Mouse (Mus musculus): ENCODE data around the gene Hk1. TPM values are rescaled to one million over a fixed set of nuclear protein-coding genes. Genes with fewer than 3 reads are reported as not detected.
A peak's percentile ranks its signal among the peaks of the same experiment; 100 is the strongest.
"Not testable (repeated sequence)": the region's sequence is repeated elsewhere in the genome, so short reads cannot be mapped to it uniquely, and the experiment has no call there.

Gene Hk1
- polyA plus RNA-seq, 1 experiment from 2014 or later: 97.0 TPM

DNA sequence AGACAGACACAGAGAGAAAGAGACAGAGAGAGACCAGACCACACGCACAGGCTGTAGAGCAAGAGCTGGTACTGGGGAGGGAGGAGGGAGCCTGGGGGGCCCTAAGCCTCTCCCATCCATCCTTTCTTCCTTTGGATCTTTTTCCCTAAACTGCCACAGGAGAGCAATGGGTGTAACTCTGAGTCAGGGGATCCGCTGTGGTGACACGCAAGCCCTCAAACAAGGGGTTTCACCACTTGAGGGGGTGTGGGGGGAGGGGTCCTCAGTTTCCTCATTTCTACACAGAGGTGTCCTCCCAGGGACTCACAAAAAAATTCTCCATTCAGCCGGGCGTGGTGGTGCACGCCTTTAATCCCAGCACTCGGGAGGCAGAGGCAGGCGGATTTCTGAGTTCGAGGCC is 48.4 kb downstream of the Hk1 start:
- Histone ChIP-seq H3K9ac (ENCODE audit: low read depth, low read length) (peak overlapping the region; percentile 28; the same call in 1 of the 2 replicates), H3K36me3 (ENCODE audit: control insufficient read depth, insufficient read depth, low read length) (no peaks in the 10 kb centered on the region), H3K4me2 (peak overlapping the region; percentile 6; the same call in 1 of the 2 replicates), H3K4me1 (ENCODE audit: control insufficient read depth, insufficient read depth, low read length) (peaks cover 88% of the 10 kb centered on the region), H3K4me3 (ENCODE audit: low read depth, low read length) (no peak overlapping the region), H3K27me3 (ENCODE audit: control insufficient read depth, insufficient read depth, low read length) (no peaks in the 10 kb centered on the region), H3K27ac (ENCODE audit: low read depth, low read length) (peak overlapping the region; percentile 91), H3K9me3 (replicated peaks; ENCODE audit: control insufficient read depth, low read length) (no peaks in the 10 kb centered on the region)
- WGBS (ENCODE audit: insufficient replicate concordance): 91% methylated on average over 8 of the region's 9 CpGs
- no peak for ATAC-seq (replicated peaks; ENCODE audit: insufficient number of reproducible peaks, low FRiP score, low TSS enrichment)

DNA sequence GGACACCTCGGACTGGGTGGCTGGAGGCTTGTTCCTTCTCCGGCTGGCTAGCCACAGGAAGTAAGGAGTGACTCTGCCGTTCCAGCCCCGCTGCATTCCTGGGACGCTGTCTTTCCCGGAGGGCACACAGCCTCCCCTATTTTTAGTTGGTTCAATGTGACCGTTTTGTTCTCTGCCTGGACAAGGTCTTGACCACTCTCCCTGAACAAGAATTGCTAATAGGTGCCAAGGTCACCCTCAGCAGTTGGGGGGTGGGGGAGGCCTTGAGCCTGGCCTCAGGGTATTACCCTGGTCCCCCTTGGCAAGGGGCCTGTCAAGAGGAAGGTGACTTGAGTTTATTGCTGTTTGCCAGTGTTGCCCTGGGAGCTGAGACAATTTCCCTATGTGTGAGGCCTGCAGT is 49.9 kb downstream of the Hk1 start:
- Histone ChIP-seq H3K4me3 (ENCODE audit: low read depth, low read length) (no peak overlapping the region), H3K9ac (ENCODE audit: low read depth, low read length) (peak overlapping the region; percentile 50; the same call in 1 of the 2 replicates), H3K4me1 (ENCODE audit: control insufficient read depth, insufficient read depth, low read length) (peaks cover 79% of the 10 kb centered on the region), H3K27me3 (ENCODE audit: control insufficient read depth, insufficient read depth, low read length) (no peaks in the 10 kb centered on the region), H3K4me2 (peak overlapping the region; percentile 37), H3K27ac (ENCODE audit: low read depth, low read length) (peak overlapping the region; percentile 90), H3K36me3 (ENCODE audit: control insufficient read depth, insufficient read depth, low read length) (no peaks in the 10 kb centered on the region), H3K9me3 (replicated peaks; ENCODE audit: control insufficient read depth, low read length) (no peaks in the 10 kb centered on the region)
- WGBS (ENCODE audit: insufficient replicate concordance): 50% methylated on average over 7 of the region's 7 CpGs
- no peak for ATAC-seq (replicated peaks; ENCODE audit: insufficient number of reproducible peaks, low FRiP score, low TSS enrichment)

- Histone ChIP-seq H3K27me3 (ENCODE audit: control insufficient read depth, insufficient read depth, low read length) (no peaks in the 10 kb centered on the region), H3K9ac (ENCODE audit: low read depth, low read length) (no peak overlapping the region; the same call in 1 of the 2 replicates), H3K27ac (ENCODE audit: low read depth, low read length) (peak overlapping the region; percentile 90), H3K4me2 (no peak overlapping the region), H3K36me3 (ENCODE audit: control insufficient read depth, insufficient read depth, low read length) (peaks cover 3% of the 10 kb centered on the region; the same call in 1 of the 2 replicates), H3K9me3 (replicated peaks; ENCODE audit: control insufficient read depth, low read length) (no peaks in the 10 kb centered on the region), H3K4me1 (ENCODE audit: control insufficient read depth, insufficient read depth, low read length) (peaks cover 73% of the 10 kb centered on the region), H3K4me3 (ENCODE audit: low read depth, low read length) (no peak overlapping the region)
- 86% methylated on average over 10 of the region's 10 CpGs for WGBS (ENCODE audit: insufficient replicate concordance)
- ATAC-seq (replicated peaks; ENCODE audit: insufficient number of reproducible peaks, low FRiP score, low TSS enrichment): no peak
These were observed 50.8 kb downstream of the Hk1 start for GRCm38 (mm10) chr10:62328886-62329412.

DNA sequence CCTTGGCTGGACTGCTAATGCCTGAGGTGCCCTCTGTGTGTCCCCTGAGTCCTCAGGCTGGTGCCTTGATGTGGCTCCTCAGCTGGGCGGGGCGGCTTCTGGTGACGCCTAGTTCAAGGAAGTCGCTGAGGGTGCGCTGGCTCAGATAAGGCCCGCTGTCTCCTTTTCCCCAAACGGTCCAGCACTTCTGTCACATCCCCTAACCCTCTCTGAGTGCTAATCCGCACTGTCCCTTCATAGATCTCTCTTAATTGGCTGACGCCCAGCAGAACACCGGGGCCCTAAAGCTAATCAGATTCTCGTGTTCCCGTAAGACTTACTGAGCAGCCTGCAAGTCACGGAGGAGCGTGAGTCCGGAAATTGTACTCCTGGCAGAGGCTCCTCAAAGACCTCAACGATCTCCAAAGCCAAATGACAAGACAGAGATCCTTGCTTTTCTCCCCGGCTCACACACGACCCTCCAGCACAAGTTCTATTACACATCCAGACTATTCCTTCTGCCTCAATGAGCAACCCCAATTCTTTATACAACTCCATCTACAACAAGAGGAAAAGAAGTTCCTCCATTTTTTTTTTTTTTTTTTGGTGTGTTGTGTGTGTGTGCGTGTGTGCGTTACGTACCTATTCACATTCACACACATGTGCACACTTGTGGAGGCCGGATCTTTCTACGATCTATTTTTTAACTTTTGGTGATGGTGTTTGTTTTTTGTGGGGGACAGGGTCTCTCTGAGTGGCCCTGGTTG is 52.0 kb downstream of the Hk1 start:
- no peaks in the 10 kb centered on the region for H3K27me3 ChIP-seq (ENCODE audit: control insufficient read depth, insufficient read depth, low read length)
- H3K9ac ChIP-seq (ENCODE audit: low read depth, low read length): peak overlapping the region; percentile 25
- peaks cover 3% of the 10 kb centered on the region; the same call in 1 of the 2 replicates for H3K36me3 ChIP-seq (ENCODE audit: control insufficient read depth, insufficient read depth, low read length)
- H3K4me1 ChIP-seq (ENCODE audit: control insufficient read depth, insufficient read depth, low read length): peaks cover 61% of the 10 kb centered on the region
- WGBS (ENCODE audit: insufficient replicate concordance): 37% methylated on average over 23 of the region's 23 CpGs
- H3K27ac ChIP-seq (ENCODE audit: low read depth, low read length): peak overlapping the region; percentile 90
- peak; percentile 73 for ATAC-seq (replicated peaks; ENCODE audit: insufficient number of reproducible peaks, low FRiP score, low TSS enrichment)
- no peaks in the 10 kb centered on the region for H3K9me3 ChIP-seq (replicated peaks; ENCODE audit: control insufficient read depth, low read length)
- peak overlapping the region; percentile 40 for H3K4me2 ChIP-seq
- no peak overlapping the region for H3K4me3 ChIP-seq (ENCODE audit: low read depth, low read length)

DNA sequence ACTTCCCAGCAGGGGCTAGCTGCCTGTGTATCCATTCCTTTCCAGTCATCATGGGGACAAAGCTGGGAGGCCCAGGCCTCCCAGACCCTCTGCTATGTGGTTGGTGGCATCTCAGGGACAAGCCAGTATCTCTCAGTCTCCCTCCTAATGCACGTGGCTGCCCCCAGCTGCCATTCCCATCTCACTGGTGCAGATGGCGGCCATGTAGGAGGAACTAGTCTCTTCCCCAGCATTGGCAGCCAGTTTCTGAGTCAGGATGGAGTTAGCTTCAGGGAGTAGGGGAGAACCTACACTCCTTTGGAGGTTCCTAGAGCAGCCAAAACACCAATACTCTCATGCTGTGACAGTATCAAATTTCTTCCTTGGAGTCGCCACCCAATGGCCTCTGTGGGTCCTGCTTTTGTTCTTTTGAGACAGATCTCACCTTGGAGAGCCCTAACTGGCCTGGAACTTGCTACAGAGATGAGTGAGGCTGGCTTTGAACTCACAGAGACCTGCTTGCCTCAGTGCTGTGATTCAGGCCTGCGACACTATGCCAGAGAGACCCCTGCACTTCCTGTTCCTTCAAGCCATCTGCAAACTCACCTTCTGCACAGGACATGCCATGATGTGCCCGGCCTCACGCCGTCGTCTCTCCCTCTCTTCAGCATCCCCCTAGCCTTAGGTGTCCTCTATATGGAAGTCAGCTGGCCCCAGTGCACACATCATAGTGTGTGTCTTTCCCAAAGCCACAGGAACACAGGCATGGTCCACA is 52.7 kb downstream of the Hk1 start:
- peak overlapping the region; percentile 90 for H3K27ac ChIP-seq (ENCODE audit: low read depth, low read length)
- H3K4me1 ChIP-seq (ENCODE audit: control insufficient read depth, insufficient read depth, low read length): peaks cover 53% of the 10 kb centered on the region
- peaks cover 3% of the 10 kb centered on the region; the same call in 1 of the 2 replicates for H3K36me3 ChIP-seq (ENCODE audit: control insufficient read depth, insufficient read depth, low read length)
- no peaks in the 10 kb centered on the region for H3K9me3 ChIP-seq (replicated peaks; ENCODE audit: control insufficient read depth, low read length)
- no peak overlapping the region for H3K4me3 ChIP-seq (ENCODE audit: low read depth, low read length)
- ATAC-seq (replicated peaks; ENCODE audit: insufficient number of reproducible peaks, low FRiP score, low TSS enrichment): no peak
- H3K9ac ChIP-seq (ENCODE audit: low read depth, low read length): peak overlapping the region; percentile 25; the same call in 1 of the 2 replicates
- 70% methylated on average over 8 of the region's 8 CpGs for WGBS (ENCODE audit: insufficient replicate concordance)
- no peaks in the 10 kb centered on the region for H3K27me3 ChIP-seq (ENCODE audit: control insufficient read depth, insufficient read depth, low read length)
- H3K4me2 ChIP-seq: peak overlapping the region; percentile 40

- WGBS (ENCODE audit: insufficient replicate concordance): 93% methylated on average over 8 of the region's 8 CpGs
- Histone ChIP-seq H3K4me2 (no peak overlapping the region), H3K4me1 (ENCODE audit: control insufficient read depth, insufficient read depth, low read length) (peaks cover 48% of the 10 kb centered on the region), H3K36me3 (ENCODE audit: control insufficient read depth, insufficient read depth, low read length) (peaks cover 3% of the 10 kb centered on the region; the same call in 1 of the 2 replicates), H3K27ac (ENCODE audit: low read depth, low read length) (no peak overlapping the region), H3K9me3 (replicated peaks; ENCODE audit: control insufficient read depth, low read length) (no peaks in the 10 kb centered on the region), H3K4me3 (ENCODE audit: low read depth, low read length) (no peak overlapping the region), H3K9ac (ENCODE audit: low read depth, low read length) (no peak overlapping the region), H3K27me3 (ENCODE audit: control insufficient read depth, insufficient read depth, low read length) (no peaks in the 10 kb centered on the region)
- no peak for ATAC-seq (replicated peaks; ENCODE audit: insufficient number of reproducible peaks, low FRiP score, low TSS enrichment)
These were observed 53.7 kb downstream of the Hk1 start for GRCm38 (mm10) chr10:62326002-62326401.

GRCm38 (mm10) chr10:62322821-62323220 is 56.9 kb downstream of the Hk1 start:
- H3K27me3 ChIP-seq (ENCODE audit: control insufficient read depth, insufficient read depth, low read length); H3K36me3 ChIP-seq (ENCODE audit: control insufficient read depth, insufficient read depth, low read length); H3K4me2 ChIP-seq; H3K9ac ChIP-seq (ENCODE audit: low read depth, low read length); ATAC-seq (replicated peaks; ENCODE audit: insufficient number of reproducible peaks, low FRiP score, low TSS enrichment); H3K27ac ChIP-seq (ENCODE audit: low read depth, low read length); H3K9me3 ChIP-seq (replicated peaks; ENCODE audit: control insufficient read depth, low read length); H3K4me3 ChIP-seq (ENCODE audit: low read depth, low read length): not testable (repeated sequence)
- peaks cover 37% of the 10 kb centered on the region for H3K4me1 ChIP-seq (ENCODE audit: control insufficient read depth, insufficient read depth, low read length)
- WGBS (ENCODE audit: insufficient replicate concordance): 83% methylated on average over 8 of the region's 8 CpGs

GRCm38 (mm10) chr10:62321457-62321856 is 58.3 kb downstream of the Hk1 start:
- Histone ChIP-seq H3K4me1 (ENCODE audit: control insufficient read depth, insufficient read depth, low read length) (peaks cover 34% of the 10 kb centered on the region), H3K9ac (ENCODE audit: low read depth, low read length) (no peak overlapping the region), H3K36me3 (ENCODE audit: control insufficient read depth, insufficient read depth, low read length) (peaks cover 5% of the 10 kb centered on the region; the same call in 1 of the 2 replicates), H3K27me3 (ENCODE audit: control insufficient read depth, insufficient read depth, low read length) (no peaks in the 10 kb centered on the region), H3K4me3 (ENCODE audit: low read depth, low read length) (no peak overlapping the region), H3K27ac (ENCODE audit: low read depth, low read length) (no peak overlapping the region), H3K4me2 (no peak overlapping the region), H3K9me3 (replicated peaks; ENCODE audit: control insufficient read depth, low read length) (no peaks in the 10 kb centered on the region)
- ATAC-seq (replicated peaks; ENCODE audit: insufficient number of reproducible peaks, low FRiP score, low TSS enrichment): no peak
- WGBS (ENCODE audit: insufficient replicate concordance): 71% methylated on average over 9 of the region's 9 CpGs

All from heart, embryonic 11.5 days (tissue).